Mouse (Mus musculus) cortical plate, adult 2 months (tissue): ENCODE results near the gene H2-M1. TPM values are rescaled to one million over a fixed set of nuclear protein-coding genes. Genes with fewer than 3 reads are reported as not detected.

Experiments
- H3K27ac ChIP-seq: fragments of 200-500 bp; 2 replicates; pipeline ENCODE4 v1.5.1; 2012; ENCODE audit warnings: low read length, control low read depth, inconsistent platforms; ENCODE audit not compliant: insufficient read depth
- H3K4me1 ChIP-seq: fragments of 200-500 bp; 2 replicates; pipeline ENCODE4 v1.6.1; 2011; ENCODE audit warnings: low read length; ENCODE audit not compliant: control insufficient read depth, insufficient read depth
- H3K4me3 ChIP-seq: fragments of 200-500 bp; 2 replicates; pipeline ENCODE4 v1.5.1; 2011; ENCODE audit warnings: mild to moderate bottlenecking, low read length, control low read depth; ENCODE audit not compliant: insufficient read depth
- CTCF ChIP-seq: fragments of 200-500 bp; IDR thresholded peaks from 2 replicates; pipeline ENCODE4 v1.5.1; 2011; ENCODE audit warnings: mild to moderate bottlenecking, control low read depth, low read length; ENCODE audit not compliant: insufficient read depth; ENCODE audit errors: extremely low read depth
- POLR2A ChIP-seq: fragments of 200-500 bp; IDR thresholded peaks from 2 replicates; pipeline ENCODE4 v1.6.1; 2011; ENCODE audit warnings: mild to moderate bottlenecking, low read length, control low read depth; ENCODE audit not compliant: insufficient read depth; ENCODE audit errors: extremely low read depth
- polyA plus RNA-seq: library from polyadenylated mRNA; depleted of rRNA; stranded (reverse); fragments of >200 nt; gene quantifications from 2 replicates; pipeline ENCODE4 v1.2.3, GENCODE M21; 2012; rRNA removed

The H2-M1 gene
- not detected in 2 replicates for polyA plus RNA-seq

DNA sequence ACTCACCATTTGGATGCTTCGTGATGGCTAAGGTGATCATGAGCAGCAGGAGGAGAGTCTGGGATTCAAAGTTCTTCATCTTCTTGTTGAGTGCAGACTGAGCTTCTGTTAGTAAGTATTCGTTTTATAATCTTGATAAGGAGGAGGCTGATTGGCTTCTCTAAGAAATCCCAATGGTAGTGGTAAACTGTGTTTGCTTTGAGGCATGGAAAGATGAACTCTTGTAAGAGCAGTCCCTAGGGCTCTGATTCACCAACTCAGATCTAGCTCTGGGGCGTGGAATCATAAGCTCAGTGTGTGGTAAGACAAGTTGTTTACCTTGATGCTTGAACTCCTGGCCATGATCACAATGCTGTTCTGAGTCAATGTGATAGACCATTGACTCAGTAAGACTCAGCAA, at the start of gene H2-M1:
H2-M1 (minus strand) TSS at position 101 of the 400 bp plus-strand sequence.
- TF ChIP-seq POLR2A: no peak
- TF ChIP-seq CTCF: no peak
- Histone ChIP-seq H3K27ac (no peak within 1 kb of the TSS), H3K4me1 (no peaks in the 10 kb centered on the region), H3K4me3 (no peak within 1 kb of the TSS)

DNA sequence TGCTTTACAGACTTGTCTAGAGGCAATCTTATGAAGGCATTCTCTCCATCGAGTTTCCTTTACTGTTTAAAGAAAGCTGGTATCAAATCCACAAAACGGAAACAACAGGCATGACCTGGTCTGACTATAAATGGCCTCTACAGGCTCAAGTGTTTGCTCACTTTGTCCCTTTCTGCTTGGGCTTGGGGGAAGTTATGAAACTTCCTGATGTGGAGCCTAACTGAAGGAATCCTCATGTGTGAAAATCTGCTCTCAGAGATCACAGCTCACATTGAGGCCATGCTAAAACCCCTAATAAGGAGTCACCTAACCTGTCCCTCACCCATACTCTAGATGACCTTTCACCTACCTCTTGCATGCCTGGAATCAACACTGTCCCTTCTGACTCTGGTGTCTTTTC, 25.7 kb upstream of the H2-M1 start:
- Histone ChIP-seq H3K4me3 (no peak overlapping the region), H3K27ac (no peak overlapping the region), H3K4me1 (no peaks in the 10 kb centered on the region)
- TF ChIP-seq POLR2A: no peak
- no peak for TF ChIP-seq CTCF

DNA sequence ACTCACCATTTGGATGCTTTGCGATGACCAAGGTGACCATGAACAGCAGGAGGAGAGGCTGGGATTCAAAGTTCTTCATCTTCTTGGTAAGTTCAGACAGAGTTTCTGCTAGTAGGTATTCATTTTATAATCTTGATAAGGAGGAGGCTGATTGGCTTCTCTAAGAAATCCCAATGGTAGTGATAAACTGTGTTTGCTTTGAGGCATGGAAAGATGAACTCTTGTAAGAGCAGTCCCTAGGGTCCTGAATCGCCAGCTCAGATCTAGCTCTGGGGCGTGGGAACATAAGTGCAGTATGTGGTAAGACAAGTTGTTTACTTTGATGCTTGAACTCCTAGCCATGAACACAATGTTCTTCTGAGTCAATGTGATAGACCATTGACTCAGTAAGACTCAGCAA, 29.5 kb downstream of the H2-M1 start, which contains the start of gene H2-M9:
H2-M9 (minus strand) TSS at position 101 of the 400 bp plus-strand sequence.
- no peaks in the 10 kb centered on the region for H3K4me1 ChIP-seq
- H3K4me3 ChIP-seq: no peak within 1 kb of the TSS
- no peak within 1 kb of the TSS for H3K27ac ChIP-seq
- TF ChIP-seq CTCF (no peak), POLR2A (no peak)

Other genes with a start within 250 kb of the H2-M1 start
- gene H2-M10.4, start 209.9 kb downstream of the H2-M1 start, polyA plus RNA-seq: not detected in 2 replicates
- gene H2-M11, start 125.1 kb downstream of the H2-M1 start, polyA plus RNA-seq: not detected in 2 replicates
- not detected in 2 replicates for gene H2-M9, start 29.6 kb downstream of the H2-M1 start, polyA plus RNA-seq
- not detected in 2 replicates for gene H2-M10.5, start 100.7 kb upstream of the H2-M1 start, polyA plus RNA-seq
- not detected in 2 replicates for gene H2-M10.6, start 140.0 kb upstream of the H2-M1 start, polyA plus RNA-seq
- gene Trim26, start 164.9 kb upstream of the H2-M1 start, polyA plus RNA-seq: 18.6 and 19.2 TPM in 2 replicates
- not detected in 2 replicates for gene Trim15, start 195.0 kb upstream of the H2-M1 start, polyA plus RNA-seq
- not detected in 2 replicates for gene Trim10, start 197.4 kb upstream of the H2-M1 start, polyA plus RNA-seq
- gene Trim40, start 217.9 kb upstream of the H2-M1 start, polyA plus RNA-seq: 0.19 and 0.29 TPM in 2 replicates
- not detected in 2 replicates for gene Trim31, start 225.9 kb upstream of the H2-M1 start, polyA plus RNA-seq